Mouse (Mus musculus) myocyte (in vitro differentiated cells): Measurements from ENCODE around the gene Itpa.

ENCODE experiments used
- CEBPB ChIP-seq: IDR thresholded peaks from 2 replicates; pipeline ENCODE4 v1.6.1; 2011; ENCODE audit warnings: mild to moderate bottlenecking, moderate library complexity; ENCODE audit not compliant: poor library complexity, insufficient read depth, severe bottlenecking
- E2F4 ChIP-seq: IDR thresholded peaks from one replicate; pipeline ENCODE4 v1.6.1; 2011; ENCODE audit warnings: mild to moderate bottlenecking, control low read depth, moderate library complexity; ENCODE audit not compliant: insufficient read depth
- MAX ChIP-seq: IDR thresholded peaks from one replicate; pipeline ENCODE4 v1.6.1; 2011; ENCODE audit warnings: low read depth, mild to moderate bottlenecking, control low read depth
- MYOD1 ChIP-seq, 3 experiments: IDR thresholded peaks; one replicate each; pipeline ENCODE4 v1.6.1; 2011; ENCODE audit warnings: control low read depth in 2 of 3, low read depth in 2 of 3, mild to moderate bottlenecking in 2 of 3, moderate library complexity in 1 of 3; ENCODE audit not compliant: insufficient read length in 2 of 3, control insufficient read depth in 1 of 3
- MYOG ChIP-seq, 3 experiments: IDR thresholded peaks; one replicate each; pipeline ENCODE4 v1.6.1; 2011; ENCODE audit warnings: control low read depth in 2 of 3, low read depth in 2 of 3, mild to moderate bottlenecking in 2 of 3; ENCODE audit not compliant: insufficient read length in 2 of 3, control insufficient read depth in 1 of 3, insufficient read depth in 1 of 3
- POLR2A ChIP-seq: IDR thresholded peaks from one replicate; pipeline ENCODE4 v1.6.1; 2011; ENCODE audit warnings: low read depth, mild to moderate bottlenecking, control low read depth, moderate library complexity; ENCODE audit not compliant: insufficient read length
- POLR2AphosphoS2 ChIP-seq: IDR thresholded peaks from one replicate; pipeline ENCODE4 v1.6.1; 2011; ENCODE audit warnings: low read depth, control low read depth; ENCODE audit not compliant: insufficient read length
- REST ChIP-seq: IDR thresholded peaks from one replicate; pipeline ENCODE4 v1.6.1; 2011; ENCODE audit warnings: mild to moderate bottlenecking, control low read depth, moderate library complexity; ENCODE audit not compliant: insufficient read depth, insufficient read length
- SRF ChIP-seq: IDR thresholded peaks from one replicate; pipeline ENCODE4 v1.6.1; 2011; ENCODE audit warnings: low read depth; ENCODE audit not compliant: control insufficient read depth, insufficient read length
- TCF12 ChIP-seq: IDR thresholded peaks from one replicate; pipeline ENCODE4 v1.6.1; 2011; ENCODE audit warnings: mild to moderate bottlenecking, control low read depth; ENCODE audit not compliant: poor library complexity, insufficient read depth, severe bottlenecking
- TCF3 ChIP-seq: IDR thresholded peaks from one replicate; pipeline ENCODE4 v1.6.1; 2011; ENCODE audit warnings: low read depth, control low read depth; ENCODE audit not compliant: insufficient read length
- USF1 ChIP-seq: IDR thresholded peaks from one replicate; pipeline ENCODE4 v1.6.1; 2011; ENCODE audit warnings: low read depth, mild to moderate bottlenecking, control low read depth, moderate library complexity

- TF ChIP-seq POLR2A (no peak), POLR2AphosphoS2 (no peak), REST (no peak), MYOG (IDR thresholded peaks at IDR 0.05; ENCODE audit: control insufficient read depth in 1 of 3, insufficient read depth in 1 of 3, insufficient read length in 2 of 3, low read depth in 2 of 3) (no peak), MYOD1 (IDR thresholded peaks at IDR 0.05; ENCODE audit: control insufficient read depth in 1 of 3, insufficient read length in 2 of 3, low read depth in 2 of 3) (no peak), USF1 (no peak), TCF12 (no peak), CEBPB (no peak), E2F4 (no peak), MAX (no peak), TCF3 (no peak), SRF (no peak)
These were observed 10.9 kb upstream of the Itpa start for GRCm38 (mm10) chr2:130656536-130656935.
